8 mouse cellular contexts compared by ENCODE assay signal in the genomic region with DNA sequence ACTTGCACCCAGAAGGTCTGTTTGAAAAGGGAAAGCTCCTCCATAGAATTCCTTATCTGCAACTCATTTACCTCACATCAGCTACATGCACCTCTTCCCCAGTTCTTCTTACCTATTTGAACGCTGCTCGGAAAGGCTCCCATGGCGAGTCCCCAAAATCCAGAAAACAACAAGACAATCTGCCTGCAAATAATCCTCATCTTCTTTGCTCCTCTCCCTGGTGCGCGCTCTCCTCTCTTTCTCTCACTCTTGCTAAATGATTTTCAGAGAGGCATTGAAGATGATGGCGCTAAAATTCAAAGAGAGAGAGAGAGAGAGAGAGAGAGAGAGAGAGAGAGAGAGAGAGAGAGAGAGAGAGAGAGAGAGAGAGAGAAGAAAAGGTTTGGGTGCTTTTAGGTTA. TPM values are rescaled to one million over a fixed set of nuclear protein-coding genes. Genes with fewer than 3 reads are reported as not detected.
DNase-seq lines count a peak whose midpoint lies in the region; ATAC-seq and TF ChIP-seq lines count a peak whose summit lies in the region.

No protein-coding gene starts in this region.

- no peaks in the 10 kb centered on the region for H3K9me3 ChIP-seq in heart, embryonic 13.5 days
- H3K9me3 ChIP-seq in E14TG2a.4 (ENCODE audit: low read length): no peaks in the 10 kb centered on the region
- H3K9me3 ChIP-seq in intestine, embryonic 16.5 days (ENCODE audit: control insufficient read depth, low read length): no peaks in the 10 kb centered on the region

- H3K4me3 ChIP-seq in heart, embryonic 13.5 days: peak overlapping the region; percentile 65
- peak overlapping the region; percentile 85 for H3K4me3 ChIP-seq in E14TG2a.4 (replicated peaks; ENCODE audit: low read length)
- H3K4me3 ChIP-seq in intestine, embryonic 16.5 days (ENCODE audit: low read length): peak overlapping the region; percentile 60

- H3K27ac ChIP-seq in heart, embryonic 13.5 days (replicated peaks): no peak overlapping the region
- H3K27ac ChIP-seq in intestine, embryonic 16.5 days (ENCODE audit: low read length): no peak overlapping the region

- WGBS in heart, embryonic 13.5 days: 4% methylated on average over 6 of the region's 6 CpGs
- 3% methylated on average over 6 of the region's 6 CpGs for WGBS in intestine, embryonic 16.5 days

- no peaks in the 10 kb centered on the region for H3K36me3 ChIP-seq in heart, embryonic 13.5 days
- H3K36me3 ChIP-seq in E14TG2a.4 (ENCODE audit: insufficient read depth, low read length): no peaks in the 10 kb centered on the region
- no peaks in the 10 kb centered on the region for H3K36me3 ChIP-seq in intestine, embryonic 16.5 days (ENCODE audit: control insufficient read depth, insufficient read depth, low read length)

- H3K9ac ChIP-seq in heart, embryonic 13.5 days: no peak overlapping the region
- 0 out of 2 replicates have a peak overlapping the region, but pooled peaks have one; percentile 30 for H3K9ac ChIP-seq in intestine, embryonic 16.5 days (ENCODE audit: low read depth, low read length)

- DNase-seq in heart, postnatal 36 days: no peak
- peak; percentile 14 for DNase-seq in embryo, embryonic 9.5 days (ENCODE audit: extremely low spot score)
- peak; percentile 11 for DNase-seq in right cerebral cortex, postnatal 25 days
- DNase-seq in thymus, postnatal 10 days (ENCODE audit: low spot score in 2 of 2): no peak
- DNase-seq in lung, postnatal 25 days (ENCODE audit: low spot score): no peak

- no peak for ATAC-seq in heart, embryonic 13.5 days (ENCODE audit: extremely low read depth, insufficient number of reproducible peaks, low FRiP score, low TSS enrichment)
- ATAC-seq in intestine, embryonic 16.5 days: no peak

- TF ChIP-seq CTCF in E14TG2a.4 (conservative IDR thresholded peaks at IDR 0.05; ENCODE audit: low read length): no peak

- peak overlapping the region; percentile 98 for H3K4me2 ChIP-seq in heart, embryonic 13.5 days
- peak overlapping the region; percentile 90 for H3K4me2 ChIP-seq in intestine, embryonic 16.5 days (ENCODE audit: low read depth, low read length)

- no peaks in the 10 kb centered on the region for H3K4me1 ChIP-seq in heart, embryonic 13.5 days
- peaks cover 18% of the 10 kb centered on the region for H3K4me1 ChIP-seq in E14TG2a.4 (replicated peaks; ENCODE audit: low read depth, low read length)
- H3K4me1 ChIP-seq in intestine, embryonic 16.5 days (ENCODE audit: control insufficient read depth, insufficient read depth, low read length): peaks cover 2% of the 10 kb centered on the region; the same call in 1 of the 2 replicates

- intact Hi-C loops in heart, postnatal 36 days (cut with DNase I): no loop called here

- H3K27me3 ChIP-seq in heart, embryonic 13.5 days (replicated peaks): peaks cover 15% of the 10 kb centered on the region
- peaks cover 26% of the 10 kb centered on the region for H3K27me3 ChIP-seq in E14TG2a.4 (ENCODE audit: insufficient read depth, low read length)
- H3K27me3 ChIP-seq in intestine, embryonic 16.5 days (replicated peaks; ENCODE audit: control insufficient read depth, insufficient read depth, low read length): no peaks in the 10 kb centered on the region; the same call in 1 of the 2 replicates

RNA-seq across cellular contexts. Expression of gene Gria4, which starts 1.0 kb away (rescaled TPM):
- 0.37 and 0.47 TPM in 2 replicates for polyA plus RNA-seq in heart, embryonic 13.5 days (2015; fragmentation: Nextera tagmentation; extraction: Ambion mirVana)
- total RNA-seq in heart, postnatal 36 days (2021): not detected
- polyA plus RNA-seq in intestine, embryonic 16.5 days (2015; fragmentation: Nextera tagmentation; extraction: Ambion mirVana): 3.0 and 3.5 TPM in 2 replicates

Comparison
In these comparisons a context has a peak if more than half of its experiments do, and no peak if none do; other contexts are left out.
1. DNase-seq: peak in embryo, embryonic 9.5 days (single experiment) and right cerebral cortex, postnatal 25 days (single experiment); none in heart, postnatal 36 days (0 of 2), thymus, postnatal 10 days (0 of 2) and lung, postnatal 25 days (single experiment).
2. Peak in every context shown above with its lines, with median percentiles within 50 percentile points of each other: H3K4me3 ChIP-seq.